Mouse (Mus musculus) liver, embryonic 14.5 days (tissue): ENCODE measurements around the gene Trip12. TPM values are rescaled to one million over a fixed set of nuclear protein-coding genes. Genes with fewer than 3 reads are reported as not detected.

Experiments used
- ATAC-seq: fragments of 200-750 bp; cut with Nextera tagmentation; 2 replicates; pipeline ENCODE4 v1.8.0; 2017; ENCODE audit warnings: moderate number of reproducible peaks, mild to moderate bottlenecking, moderate library complexity; ENCODE audit not compliant: insufficient read depth
- DNase-seq, 3 experiments: peaks; one replicate each; pipeline ENCODE4 v3.0.0-alpha.2; 2012 to 2013; ENCODE audit warnings: low read depth in 3 of 3, low spot score in 3 of 3
- H3K27ac ChIP-seq: fragments of 300-500 bp; sonication (generic); 2 replicates; pipeline ENCODE4 v1.5.1; 2014; ENCODE audit warnings: moderate library complexity, mild to moderate bottlenecking, control low read depth, inconsistent platforms
- H3K27me3 ChIP-seq: fragments of 300-500 bp; sonication (generic); 2 replicates; pipeline ENCODE4 v1.6.1; 2014; ENCODE audit warnings: mild to moderate bottlenecking, low read length, moderate library complexity; ENCODE audit not compliant: control insufficient read depth, insufficient read depth
- H3K36me3 ChIP-seq: fragments of 300-500 bp; sonication (generic); replicated peaks from 2 replicates; pipeline ENCODE4 v1.6.1; 2014; ENCODE audit warnings: low read depth; ENCODE audit not compliant: control insufficient read depth, insufficient read depth
- H3K4me1 ChIP-seq, 2 experiments: fragments of 200-500 bp in 1 of 2; fragments of 300-500 bp in 1 of 2; sonication (generic) in 1 of 2; replicated peaks; 2 replicates each; pipeline ENCODE4 v1.6.1; 2012 to 2014; ENCODE audit warnings: antibody characterized with exemption in 1 of 2, inconsistent platforms in 1 of 2, low read length in 1 of 2; ENCODE audit not compliant: control insufficient read depth in 2 of 2, insufficient read depth in 2 of 2
- H3K4me2 ChIP-seq: fragments of 300-500 bp; sonication (generic); 2 replicates; pipeline ENCODE4 v1.6.1; 2014; ENCODE audit warnings: low read depth, mild to moderate bottlenecking, control low read depth, moderate library complexity
- H3K4me3 ChIP-seq, 2 experiments: fragments of 200-500 bp in 1 of 2; fragments of 300-500 bp in 1 of 2; sonication (generic) in 1 of 2; 2 replicates each; pipeline ENCODE4 v1.5.1; 2012 to 2014; ENCODE audit warnings: low read depth in 2 of 2, low read length in 2 of 2, mild to moderate bottlenecking in 2 of 2, control low read depth in 1 of 2, inconsistent platforms in 1 of 2, moderate library complexity in 1 of 2; ENCODE audit not compliant: insufficient read depth in 1 of 2
- H3K9ac ChIP-seq: fragments of 300-500 bp; sonication (generic); replicated peaks from 2 replicates; pipeline ENCODE4 v1.6.1; 2014; ENCODE audit warnings: mild to moderate bottlenecking, control low read depth, moderate library complexity
- H3K9me3 ChIP-seq: fragments of 300-500 bp; sonication (generic); 2 replicates; pipeline ENCODE4 v1.6.1; 2016; ENCODE audit warnings: low read length, mixed read lengths; ENCODE audit not compliant: control insufficient read depth
- CTCF ChIP-seq: IDR thresholded peaks from 2 replicates; pipeline ENCODE4 v1.5.1; 2016; ENCODE audit warnings: antibody characterized with exemption, low read depth, control low read depth
- EP300 ChIP-seq: IDR thresholded peaks from 2 replicates; pipeline ENCODE4 v1.6.1; 2016; ENCODE audit warnings: antibody characterized with exemption, low read depth
- WGBS: fragments of 180-500 bp; shearing (Covaris S2); extraction: QIAGEN DNeasy Blood & Tissue Kit; methylation state at CpG from one replicate; pipeline ENCODE4 v1.1.7; 2014; ENCODE audit not compliant: insufficient replicate concordance; 5-methylcytosine and 5-hydroxymethylcytosine counted together
- polyA plus RNA-seq, 2 experiments: library from polyadenylated mRNA; depleted of rRNA in 1 of 2; stranded (reverse) in 1 of 2; unstranded in 1 of 2; fragments of >200 nt; fragmentation: Nextera tagmentation in 1 of 2; extraction: Ambion mirVana in 1 of 2; gene quantifications; 2 replicates each; pipeline versions ENCODE4 v1.2.1 to v1.2.3; 2012 to 2014

The Trip12 gene
- polyA plus RNA-seq, 2 experiments: 27.9 to 34.5 TPM

DNA sequence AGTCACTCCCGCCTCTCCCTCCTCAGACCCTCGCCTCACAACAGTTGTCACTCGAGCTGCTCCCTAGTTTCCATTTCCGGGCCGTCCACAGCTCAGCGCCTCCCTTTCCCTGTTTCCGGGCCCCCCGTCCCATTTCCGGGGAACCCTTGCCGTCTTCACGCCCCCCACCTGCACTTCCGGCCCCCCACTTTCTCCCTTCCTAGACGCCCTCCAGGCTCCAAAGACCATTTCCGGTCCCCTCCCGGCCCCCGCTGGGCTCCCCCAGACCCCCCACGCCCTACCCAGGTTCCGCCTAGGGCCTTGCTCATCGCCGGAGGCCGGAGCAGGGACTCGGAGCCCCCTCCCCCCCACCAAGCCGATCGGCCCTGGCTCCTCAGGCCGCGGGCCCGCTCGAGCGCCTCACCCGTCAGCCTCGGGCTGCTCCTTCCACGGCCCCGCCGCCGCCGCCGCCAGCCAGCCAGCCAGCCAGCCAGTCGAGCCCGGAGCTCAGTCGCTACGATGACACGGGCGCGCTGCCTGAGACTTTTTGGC is 1.6 kb downstream of the Trip12 start:
- Histone ChIP-seq H3K36me3 (peaks cover 3% of the 10 kb centered on the region; the same call in 1 of the 2 replicates), H3K9ac (peak overlapping the region; percentile 89), H3K27ac (peak overlapping the region; percentile 81), H3K9me3 (no peaks in the 10 kb centered on the region), H3K4me1 (peaks cover 2 to 3% of the 10 kb centered on the region in 2 experiments; a peak in 1 of 4 replicates), H3K4me2 (peak overlapping the region; percentile 82), H3K27me3 (no peaks in the 10 kb centered on the region), H3K4me3 (peak overlapping the region; percentile 74 to 78)
- ATAC-seq (peak; percentile 54), DNase-seq (peak in 1 of 3 experiments; percentile 32)
- under 1% methylated on average over 43 of the region's 44 CpGs for WGBS
- TF ChIP-seq CTCF (no peak), EP300 (no peak)

- no peak for ATAC-seq
- peak overlapping the region; percentile 89 for H3K9ac ChIP-seq
- peaks cover 2 to 3% of the 10 kb centered on the region in 2 experiments; a peak in 1 of 4 replicates for H3K4me1 ChIP-seq
- DNase-seq: no peak
- peak overlapping the region; percentile 81 for H3K27ac ChIP-seq
- TF ChIP-seq CTCF (no peak), EP300 (no peak)
- peak overlapping the region; percentile 74 to 78 for H3K4me3 ChIP-seq
- peaks cover 3% of the 10 kb centered on the region; the same call in 1 of the 2 replicates for H3K36me3 ChIP-seq
- peak overlapping the region; percentile 82 for H3K4me2 ChIP-seq
- WGBS: under 1% methylated on average over 22 of the region's 22 CpGs
- no peaks in the 10 kb centered on the region for H3K27me3 ChIP-seq
- H3K9me3 ChIP-seq: no peaks in the 10 kb centered on the region
These were observed 2.2 kb downstream of the Trip12 start for GRCm38 (mm10) chr1:84838156-84838555.

GRCm38 (mm10) chr1:84837523-84838145 is 2.7 kb downstream of the Trip12 start:
- TF ChIP-seq CTCF: no peak
- TF ChIP-seq EP300: no peak
- no peak for ATAC-seq
- Histone ChIP-seq H3K4me3 (peak overlapping the region; percentile 74 to 78), H3K9ac (peak overlapping the region; percentile 89), H3K4me2 (peak overlapping the region; percentile 82), H3K27ac (no peak overlapping the region), H3K27me3 (no peaks in the 10 kb centered on the region), H3K9me3 (no peaks in the 10 kb centered on the region), H3K36me3 (peaks cover 6% of the 10 kb centered on the region), H3K4me1 (peaks cover 2 to 3% of the 10 kb centered on the region in 2 experiments; a peak in 1 of 4 replicates)
- DNase-seq: no peak
- 4% methylated on average over 20 of the region's 20 CpGs for WGBS

- no peaks in the 10 kb centered on the region for H3K27me3 ChIP-seq
- peaks cover 4% of the 10 kb centered on the region for H3K36me3 ChIP-seq
- H3K9me3 ChIP-seq: no peaks in the 10 kb centered on the region
- peaks cover 3 to 5% of the 10 kb centered on the region in 2 experiments; a peak in 2 of 4 replicates for H3K4me1 ChIP-seq
- H3K27ac ChIP-seq: no peak overlapping the region
- no peak overlapping the region for H3K4me2 ChIP-seq
- 56% methylated on average over 2 of the region's 2 CpGs for WGBS
- DNase-seq (no peak), ATAC-seq (no peak)
- H3K9ac ChIP-seq: no peak overlapping the region
- no peak overlapping the region for H3K4me3 ChIP-seq
- TF ChIP-seq EP300: no peak
- no peak for TF ChIP-seq CTCF
These were observed 15.2 kb downstream of the Trip12 start for GRCm38 (mm10) chr1:84825091-84825490.

DNA sequence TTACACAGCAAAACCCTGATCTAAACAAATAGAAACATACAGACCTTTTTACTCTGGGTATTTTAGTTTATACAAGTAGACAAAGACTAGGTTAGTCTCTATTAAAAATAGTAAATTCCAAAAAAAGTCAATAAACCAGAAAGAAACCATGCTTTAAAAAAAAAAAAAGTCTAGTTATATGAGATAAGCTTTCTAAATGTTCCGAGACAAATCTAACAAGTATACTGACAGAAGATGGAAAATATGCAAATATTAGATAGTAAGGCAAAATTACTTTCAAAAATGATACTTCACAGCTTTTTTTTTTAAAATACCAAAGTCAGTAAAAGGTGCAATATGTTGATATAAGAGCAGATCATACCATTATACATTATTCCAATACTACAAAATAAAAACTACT is 22.7 kb downstream of the Trip12 start:
- ATAC-seq (no peak), DNase-seq (no peak)
- Histone ChIP-seq H3K27ac (no peak overlapping the region), H3K9ac (no peak overlapping the region), H3K4me3 (no peak overlapping the region), H3K4me1 (no peaks in the 10 kb centered on the region), H3K36me3 (peaks cover 2% of the 10 kb centered on the region; the same call in 1 of the 2 replicates), H3K9me3 (no peaks in the 10 kb centered on the region), H3K4me2 (no peak overlapping the region), H3K27me3 (no peaks in the 10 kb centered on the region)
- 81% methylated on average over 1 of the region's 1 CpGs for WGBS
- TF ChIP-seq CTCF: no peak
- no peak for TF ChIP-seq EP300
